Mouse (Mus musculus) adrenal gland, adult 18-20 months (tissue): ENCODE measurements at regions not wholly inside any gene's neighbourhood (a gene's known extent, or its start where the extent isn't known, plus 50 kb on each side); places are given as distances from the start of the nearest gene placed in this dataset.

ENCODE experiments used
- DNase-seq, 2 experiments: peaks; one replicate each; pipeline ENCODE4 v3.0.0; 2021 to 2022; ENCODE audit warnings: low spot score in 2 of 2

DNA sequence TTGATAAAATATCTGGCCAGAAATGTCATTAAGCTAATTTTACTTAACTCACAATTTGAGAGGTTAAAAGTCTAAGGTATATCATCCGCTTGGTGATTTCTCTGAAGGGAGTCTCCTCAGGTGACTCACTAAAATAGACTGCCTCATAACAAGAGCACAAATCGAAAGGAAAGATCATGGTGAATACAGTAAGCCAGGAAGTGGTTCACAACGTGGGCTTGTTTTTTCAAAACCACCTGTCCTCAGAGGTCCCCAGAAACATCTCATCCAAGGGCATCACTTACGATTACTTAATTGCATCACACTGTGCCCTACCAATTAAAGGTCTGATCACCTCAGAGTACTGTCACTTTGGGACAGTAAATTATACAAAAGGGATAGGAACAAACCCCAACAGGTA is 1009.0 kb upstream of the Cited2 start:
- no peak for DNase-seq

DNA sequence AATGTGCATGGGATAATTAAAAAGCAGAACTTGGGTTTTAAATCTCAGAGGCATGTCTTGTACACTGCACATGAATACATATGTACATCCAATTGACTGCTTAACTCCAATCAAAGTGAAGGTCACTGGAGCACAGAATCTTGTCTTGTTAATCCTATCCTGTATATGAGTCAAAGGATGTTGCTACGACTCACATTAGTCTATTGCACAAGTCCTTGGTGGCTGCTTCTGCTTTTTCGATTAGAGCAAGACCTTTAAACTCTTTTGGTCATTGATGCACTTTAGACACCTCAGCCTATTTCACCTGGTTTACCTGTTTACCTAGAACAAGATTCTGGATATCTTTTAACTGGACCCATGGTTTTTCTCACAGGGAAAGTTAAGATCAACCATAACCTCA is 1008.5 kb upstream of the Cited2 start:
- no peak for DNase-seq

DNA sequence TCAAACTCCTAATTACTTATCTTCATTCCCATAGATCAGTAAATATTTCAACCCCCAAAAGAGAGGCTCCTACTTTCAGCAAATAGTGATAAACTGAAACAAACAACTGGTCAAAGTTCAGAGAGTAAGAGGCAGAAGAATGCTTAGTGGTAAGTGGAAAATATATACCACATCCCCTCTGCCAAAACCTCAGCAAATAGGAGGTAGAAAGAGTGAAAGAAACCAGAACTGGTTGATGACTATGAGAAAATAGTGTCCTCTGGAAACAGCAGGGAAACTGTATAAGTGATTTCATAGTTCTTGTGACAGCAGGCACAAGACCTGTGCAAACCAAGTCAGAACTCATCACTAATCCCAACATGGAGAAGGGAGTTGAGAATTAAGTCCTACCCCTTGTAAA is 980.8 kb upstream of the Cited2 start:
- no peak for DNase-seq

DNA sequence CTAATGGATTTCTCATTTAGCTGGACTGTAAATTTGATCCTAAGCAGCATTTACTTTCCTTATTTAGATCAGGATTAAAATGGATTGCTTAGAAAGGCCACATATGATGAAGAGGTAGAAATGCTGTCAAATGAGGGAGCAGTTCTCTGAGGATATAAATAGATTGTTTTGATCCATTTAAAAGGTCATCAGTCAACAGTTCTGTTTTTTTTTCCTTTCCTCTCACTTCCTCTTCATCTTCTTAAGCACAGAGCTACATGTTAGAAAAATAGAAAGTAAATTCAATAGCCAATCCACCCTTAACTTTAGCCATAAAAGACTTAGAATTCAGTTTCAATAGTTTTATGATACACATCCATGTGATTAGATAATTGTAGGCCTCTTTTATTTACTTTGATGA is 971.5 kb upstream of the Cited2 start:
- DNase-seq: no peak

DNA sequence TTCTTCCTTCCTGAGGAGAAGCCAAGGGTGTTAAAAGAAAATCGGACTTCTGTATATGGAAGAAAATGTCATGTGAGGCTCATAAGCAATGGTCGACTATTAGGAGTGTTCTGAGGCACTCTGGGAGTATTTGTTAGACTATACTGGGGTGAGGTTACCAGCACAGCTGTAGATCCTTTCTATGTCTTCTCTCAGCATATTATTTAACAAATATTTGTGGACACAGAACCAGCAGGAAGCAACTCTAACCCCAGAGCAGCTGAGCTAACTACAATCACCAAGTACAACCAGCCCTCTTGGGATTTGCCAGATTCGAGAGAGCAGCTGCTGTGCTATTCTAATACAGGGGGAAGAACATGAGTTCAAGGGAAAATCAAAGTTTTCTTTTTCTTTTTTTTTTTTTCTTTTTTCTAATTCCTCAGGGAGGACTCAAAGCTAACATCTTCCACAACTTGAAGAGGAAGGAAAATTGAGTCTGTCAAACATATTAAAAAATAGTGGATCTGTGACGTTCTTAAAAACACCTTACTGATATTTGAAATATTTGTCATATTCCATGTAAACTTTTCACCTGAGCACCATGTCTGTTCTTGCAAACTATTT is 933.3 kb upstream of the Cited2 start:
- DNase-seq: no peak

DNA sequence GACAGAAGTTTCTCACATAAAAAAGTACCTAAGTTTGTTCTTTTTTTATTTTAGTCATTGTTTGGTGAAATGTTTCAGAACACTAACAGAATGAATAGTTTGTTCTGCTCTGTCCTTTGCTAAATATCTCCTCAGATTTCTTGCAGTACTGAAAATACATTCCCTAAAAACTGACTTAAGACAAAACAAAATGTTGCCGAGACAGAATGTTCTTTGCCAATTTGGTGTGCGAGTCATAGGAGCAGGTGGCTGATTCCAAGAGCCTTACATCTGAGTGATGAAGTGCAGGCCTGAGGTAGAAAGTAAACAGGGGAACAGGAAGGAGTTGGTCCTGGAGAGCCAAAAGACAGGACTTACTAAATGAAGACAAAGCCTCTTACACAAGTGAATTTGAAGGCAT is 919.0 kb upstream of the Cited2 start:
- no peak for DNase-seq

DNA sequence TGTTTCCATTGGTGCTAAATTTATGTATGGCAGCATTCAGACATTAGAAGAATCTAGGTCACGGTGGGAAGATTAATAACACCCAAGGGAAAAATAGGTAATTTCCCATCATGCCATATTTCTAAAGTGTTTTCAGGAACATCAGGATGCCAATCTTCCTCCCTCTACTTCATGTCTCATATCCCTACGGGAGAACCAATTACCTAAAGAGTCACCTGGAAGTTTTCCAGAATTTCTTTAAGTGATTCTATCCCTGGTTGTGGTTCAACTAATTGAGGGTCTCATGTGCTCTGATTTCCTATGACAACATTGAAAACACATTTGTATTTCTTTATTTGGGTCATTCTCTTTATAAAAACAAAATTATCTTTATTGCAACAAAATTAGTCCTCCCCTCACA is 912.3 kb upstream of the Cited2 start:
- no peak for DNase-seq

DNA sequence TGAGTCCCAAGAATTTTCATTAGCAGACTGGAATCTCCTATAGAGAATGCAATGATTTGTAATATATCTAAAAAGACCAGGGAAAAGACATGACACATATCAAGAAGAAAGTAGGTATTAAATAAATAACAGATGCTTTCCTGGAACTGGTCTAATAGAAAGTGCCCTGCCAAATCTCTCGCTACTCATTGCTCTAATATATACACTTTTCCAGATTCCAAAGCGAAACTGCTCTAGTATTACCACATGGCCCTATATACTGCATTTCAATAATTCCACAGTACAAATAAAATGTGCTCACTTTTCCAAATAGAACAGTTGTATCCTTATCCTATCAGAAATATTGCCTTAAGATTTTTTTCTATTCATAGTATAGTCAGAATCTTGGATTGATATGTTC is 909.0 kb upstream of the Cited2 start:
- DNase-seq: no peak

DNA sequence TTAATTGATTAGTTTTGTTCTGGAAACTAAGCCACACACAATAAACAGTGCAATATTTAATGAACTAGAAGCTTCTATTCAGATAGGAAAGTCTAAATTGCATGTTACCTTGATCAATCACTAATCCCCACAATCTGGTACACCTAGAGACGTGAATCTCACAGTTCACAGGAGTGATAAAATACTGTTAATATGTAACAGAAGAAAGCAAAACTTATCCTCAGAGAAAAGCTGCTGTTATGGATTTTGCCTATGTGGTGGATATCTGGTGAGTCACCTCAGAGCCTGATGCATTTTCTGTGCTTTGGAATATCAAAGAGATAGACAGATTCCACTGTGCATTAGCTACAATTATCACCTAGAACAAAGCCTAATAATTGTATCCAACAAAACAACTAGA is 861.5 kb upstream of the Cited2 start:
- no peak for DNase-seq

DNA sequence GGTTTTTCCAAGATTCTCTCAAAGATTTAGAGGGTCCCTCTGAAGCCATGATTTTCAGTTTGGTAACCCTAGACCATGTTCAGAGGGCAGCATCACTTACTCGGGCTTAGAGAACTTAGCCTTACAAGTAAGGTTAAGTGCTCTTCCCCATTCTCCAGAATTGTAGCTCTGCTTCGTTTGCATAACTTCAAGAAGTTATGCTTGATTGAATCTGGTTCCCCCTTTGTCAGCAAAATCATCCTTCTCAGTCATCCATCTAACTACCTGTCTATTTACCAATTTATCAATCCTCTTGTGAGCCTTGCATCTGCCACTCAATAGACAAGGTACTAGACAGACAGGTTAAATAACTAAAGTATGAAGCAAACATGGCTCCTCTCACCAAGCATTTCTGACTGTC is 856.1 kb upstream of the Cited2 start:
- DNase-seq: no peak

DNA sequence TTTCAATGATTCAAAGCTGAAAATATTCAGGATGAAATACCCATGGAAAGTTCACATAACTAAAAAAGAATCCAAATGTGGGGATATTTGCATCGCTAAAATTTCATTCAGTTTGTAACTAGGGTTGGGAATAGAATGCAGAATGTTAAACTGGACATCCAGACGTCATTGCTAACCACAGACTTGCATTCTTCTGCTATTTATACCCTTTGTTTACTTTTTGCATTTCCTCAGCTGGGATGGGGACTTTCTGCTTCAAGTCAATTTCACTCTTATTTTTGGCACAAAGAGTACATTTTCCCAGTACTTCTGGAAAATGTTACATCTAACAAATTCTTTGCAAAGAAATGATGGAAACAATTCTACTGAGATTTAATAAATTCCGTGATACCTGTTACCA is 848.9 kb upstream of the Cited2 start:
- DNase-seq: no peak

DNA sequence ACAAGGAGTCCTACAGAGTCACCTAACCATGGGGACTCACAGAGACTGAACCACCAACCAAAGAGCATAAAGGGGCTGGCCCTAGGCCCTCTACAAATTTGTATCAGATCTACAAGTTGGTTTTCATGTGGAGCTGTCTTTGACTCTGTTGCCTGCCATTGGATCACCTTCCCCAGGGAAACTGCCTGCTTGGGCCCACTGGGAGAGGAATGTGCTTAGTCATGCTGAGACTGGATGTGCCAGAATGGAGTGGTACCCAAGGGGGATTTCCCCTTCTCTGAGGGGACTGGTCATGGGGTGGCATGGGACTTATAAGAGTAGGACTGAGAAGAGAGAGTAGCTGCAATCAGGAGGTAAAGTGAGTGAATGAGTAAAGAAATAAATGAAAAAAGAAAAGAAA is 844.8 kb upstream of the Cited2 start:
- DNase-seq: no peak

DNA sequence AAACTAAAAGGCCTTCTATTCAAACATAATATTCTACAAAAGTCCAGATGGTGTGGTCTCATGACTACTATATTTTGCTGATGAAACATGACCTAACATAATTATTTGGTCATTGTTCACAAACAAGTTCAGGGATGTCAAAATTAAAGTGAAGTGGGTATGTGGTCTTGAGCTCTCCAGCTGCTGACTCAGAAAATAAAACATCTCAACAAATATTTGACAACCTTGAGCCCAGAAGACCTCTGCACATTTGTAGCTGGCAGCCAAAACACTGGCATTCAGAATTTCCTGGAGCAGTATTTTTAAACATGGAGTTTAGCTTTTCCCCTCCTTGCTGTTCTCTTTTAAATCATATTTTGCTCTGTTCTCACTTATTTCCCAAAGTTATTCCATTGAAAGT is 829.7 kb upstream of the Cited2 start:
- DNase-seq: no peak

DNA sequence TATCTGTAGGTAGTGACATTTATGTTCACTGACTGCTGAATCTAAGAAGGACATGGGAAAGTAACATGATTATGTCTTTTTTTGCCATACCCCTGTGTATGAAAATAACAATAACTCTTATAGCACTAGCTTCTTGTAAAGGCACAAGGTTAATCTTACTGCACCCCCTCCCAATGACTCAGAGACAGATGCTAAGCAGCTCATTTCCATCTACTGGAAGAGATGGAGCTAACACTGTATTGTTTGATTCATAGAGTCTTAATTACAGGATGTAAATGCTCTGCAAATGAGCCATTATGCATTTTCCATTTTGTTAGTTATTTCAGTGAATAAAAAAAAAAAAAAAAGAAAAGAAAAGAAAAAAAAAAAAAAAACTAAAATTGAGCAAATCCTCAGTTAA is 827.7 kb upstream of the Cited2 start:
- no peak for DNase-seq

DNA sequence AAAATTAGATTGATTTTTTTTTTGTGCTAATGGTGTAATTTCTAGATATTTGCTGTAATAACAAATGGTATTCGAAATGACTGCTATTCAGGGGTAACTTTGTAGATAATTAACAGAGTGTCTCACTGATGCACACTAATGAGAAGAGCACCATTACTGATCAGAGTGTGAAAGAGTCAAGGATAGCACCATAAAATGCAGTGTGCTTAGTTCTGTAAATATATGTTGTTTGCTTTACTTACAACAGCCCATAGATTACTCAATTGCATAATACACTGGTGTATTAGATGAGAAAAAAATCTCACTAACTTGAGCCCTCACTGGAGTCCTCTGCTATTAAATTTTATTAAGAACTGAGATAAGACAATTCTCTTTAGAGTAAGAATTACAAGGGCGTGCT is 800.1 kb upstream of the Cited2 start:
- DNase-seq: no peak

DNA sequence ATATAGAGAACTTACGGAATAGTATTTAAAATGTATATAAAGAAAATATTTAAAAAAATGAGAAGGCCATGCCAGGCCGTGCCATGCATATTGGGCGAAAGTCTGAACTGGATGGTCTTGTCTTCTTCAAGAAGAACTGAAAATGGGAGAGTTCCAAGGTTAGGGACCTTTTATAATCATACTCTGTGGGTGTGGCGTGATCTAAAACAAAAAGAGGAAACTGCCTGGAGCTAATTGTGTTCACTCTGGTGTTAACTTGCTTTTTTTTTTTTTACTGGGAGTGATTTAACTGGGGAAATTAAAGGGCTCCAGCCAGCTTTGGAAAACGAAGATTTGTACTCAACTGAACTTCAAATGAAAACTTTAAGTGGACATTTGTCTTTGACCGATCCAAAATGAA is 799.2 kb upstream of the Cited2 start:
- DNase-seq: no peak

DNA sequence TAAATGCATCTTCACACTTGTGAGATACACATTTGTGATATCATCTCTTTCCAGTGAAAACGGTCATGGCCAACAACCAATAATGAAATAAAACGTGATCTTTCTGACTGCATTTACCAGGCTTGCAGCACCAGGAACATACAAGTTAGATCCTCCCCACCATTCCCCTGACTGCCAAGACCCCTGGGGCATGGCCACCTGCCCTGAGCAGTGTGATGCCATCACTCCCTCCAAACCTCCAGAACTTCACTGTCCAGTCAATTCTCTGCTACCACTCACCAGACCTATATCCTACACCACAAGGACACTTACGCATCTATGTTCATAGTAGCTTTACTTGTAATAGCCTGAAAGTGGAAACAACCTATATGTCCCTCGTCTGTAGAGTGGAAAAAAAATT is 785.3 kb upstream of the Cited2 start:
- DNase-seq: no peak

DNA sequence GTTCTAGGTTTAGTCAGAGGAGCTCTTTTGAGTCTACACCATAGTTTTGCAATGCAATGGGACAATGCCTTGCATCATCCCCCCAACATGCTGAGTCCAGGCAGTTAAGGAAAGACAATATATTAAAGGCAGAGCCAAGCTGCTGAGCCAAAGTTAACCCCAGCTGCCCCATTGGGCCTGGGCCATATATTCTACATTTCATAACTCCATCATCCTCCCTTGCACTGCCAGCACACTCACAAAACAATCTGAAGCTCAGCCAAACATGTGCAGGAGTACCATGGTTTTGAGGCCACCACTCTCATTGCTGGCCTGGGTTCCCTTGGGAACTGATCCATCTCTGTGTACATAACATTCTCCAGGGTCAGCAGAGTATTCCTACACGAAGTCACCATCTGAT is 771.4 kb upstream of the Cited2 start:
- no peak for DNase-seq

DNA sequence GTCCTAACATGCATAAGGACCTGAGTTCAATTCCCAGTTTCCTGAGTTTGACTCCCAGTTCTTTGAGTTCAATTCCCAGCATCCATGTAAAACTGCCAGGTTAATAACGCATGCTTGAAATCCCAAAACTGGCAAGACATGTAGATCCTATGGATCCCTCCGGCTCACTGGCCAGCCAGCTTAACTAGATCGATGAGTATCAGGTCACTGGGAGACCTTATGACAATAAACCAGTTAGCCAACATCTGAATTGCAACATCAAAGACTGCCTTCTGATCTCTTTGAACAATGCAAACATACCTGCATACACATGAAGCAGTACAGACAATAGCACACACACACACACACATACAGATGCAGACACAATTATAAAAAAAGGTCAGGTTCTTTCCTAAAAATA is 762.0 kb upstream of the Cited2 start:
- DNase-seq: no peak

DNA sequence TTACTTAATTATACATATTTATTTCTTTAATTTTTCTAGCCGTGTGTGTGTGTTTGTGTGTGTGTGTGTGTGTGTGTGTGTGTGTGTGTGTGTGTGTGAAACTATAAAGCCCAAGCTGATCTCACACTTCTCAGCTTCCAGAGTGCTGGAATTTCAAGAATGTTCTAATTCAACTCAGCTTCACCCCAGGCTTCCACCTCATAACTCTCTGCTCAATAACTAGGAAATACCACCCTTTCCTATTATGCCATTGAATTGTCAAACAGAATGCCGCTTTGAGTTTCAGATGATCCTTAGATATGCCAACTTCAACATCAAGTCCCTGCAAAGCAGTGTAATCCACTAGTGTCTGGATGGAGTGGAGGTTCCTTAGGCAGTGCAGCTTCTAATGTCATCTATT is 760.6 kb upstream of the Cited2 start:
- no peak for DNase-seq

DNA sequence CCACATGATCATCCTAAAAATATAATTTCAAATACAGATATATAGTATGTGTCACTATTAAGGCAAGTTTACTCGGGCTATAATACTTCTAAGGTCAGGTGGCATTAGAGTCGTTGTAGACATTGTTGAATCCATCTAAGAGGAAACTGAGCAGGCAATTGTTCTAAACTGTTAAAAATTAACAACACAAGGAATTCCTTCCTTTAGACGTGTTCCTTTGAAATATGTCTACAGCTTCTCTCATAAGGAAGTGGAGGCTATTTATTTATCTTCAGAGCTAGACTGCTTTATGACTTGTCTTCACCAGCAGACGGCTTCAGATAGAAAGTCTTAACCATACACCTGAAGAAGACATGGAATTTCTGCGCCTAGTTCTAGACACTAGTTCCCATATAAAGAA is 744.2 kb upstream of the Cited2 start:
- no peak for DNase-seq

DNA sequence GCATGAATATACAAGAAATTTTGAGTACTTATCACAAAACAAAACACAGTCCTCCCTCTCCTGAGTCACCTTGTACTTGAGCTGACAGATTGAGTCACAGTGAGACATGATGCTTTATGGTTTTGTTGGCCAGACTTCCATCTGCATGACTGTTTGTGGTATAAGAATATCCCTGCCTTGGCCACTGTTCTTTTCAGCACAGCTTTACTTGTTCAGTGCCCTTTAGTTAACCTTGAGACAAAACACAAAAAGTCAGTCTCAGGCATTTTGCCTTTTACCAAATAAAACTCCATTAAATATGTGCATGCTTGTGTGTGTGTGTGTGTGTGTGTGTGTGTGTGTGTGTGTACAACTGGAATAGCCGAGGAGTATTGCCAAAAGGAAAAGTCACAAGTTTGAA is 732.8 kb upstream of the Cited2 start:
- peak in 1 of 2 experiments; percentile 12 for DNase-seq

DNA sequence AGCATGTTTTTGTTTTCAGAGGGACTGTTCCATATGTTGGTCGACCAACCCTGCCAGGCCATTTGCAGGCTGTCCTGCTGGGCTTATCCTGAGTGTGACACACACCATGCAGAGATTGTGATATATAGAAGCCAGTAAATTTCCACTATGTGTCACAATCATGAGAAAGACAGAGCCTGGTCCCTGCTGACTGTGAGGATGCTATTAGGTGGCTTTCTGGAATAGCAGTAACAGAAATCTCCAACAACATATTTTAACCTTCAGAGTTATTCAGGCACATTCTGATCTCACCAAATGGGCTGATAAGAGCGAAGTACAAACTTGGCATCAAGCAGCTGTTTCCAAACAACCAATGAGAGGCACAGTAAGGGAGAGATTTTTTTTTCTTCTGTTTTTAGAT is 729.2 kb upstream of the Cited2 start:
- peak in 1 of 2 experiments; percentile 15 for DNase-seq

DNA sequence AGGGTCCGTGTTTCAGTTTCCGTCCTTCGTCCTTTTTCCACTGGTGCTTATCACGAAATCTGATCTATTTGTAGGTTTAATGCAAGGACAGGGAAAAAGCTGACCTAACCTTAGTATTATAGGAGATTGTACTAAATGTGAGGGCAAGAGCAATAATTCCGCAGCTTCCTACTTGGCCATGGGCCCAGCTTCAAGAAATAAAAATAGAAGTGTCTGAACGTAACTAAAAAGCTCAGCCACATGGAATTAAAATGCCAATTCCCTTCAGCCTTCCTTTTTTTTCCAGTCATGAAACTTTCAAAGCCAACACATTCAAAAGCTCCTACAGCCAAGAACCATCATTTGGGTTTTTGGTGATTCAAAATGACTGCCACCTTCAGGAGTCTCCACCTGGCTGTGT is 728.5 kb upstream of the Cited2 start:
- DNase-seq: peak in 1 of 2 experiments; percentile 15
